Mouse (Mus musculus): ENCODE results near the gene Ciao2b. TPM values are rescaled to one million over a fixed set of nuclear protein-coding genes. Genes with fewer than 3 reads are reported as not detected.
A peak's percentile ranks its signal among the peaks of the same experiment; 100 is the strongest.

The Ciao2b gene
- total RNA-seq, 1 experiment from 2014 or later: 24.9 TPM

DNA sequence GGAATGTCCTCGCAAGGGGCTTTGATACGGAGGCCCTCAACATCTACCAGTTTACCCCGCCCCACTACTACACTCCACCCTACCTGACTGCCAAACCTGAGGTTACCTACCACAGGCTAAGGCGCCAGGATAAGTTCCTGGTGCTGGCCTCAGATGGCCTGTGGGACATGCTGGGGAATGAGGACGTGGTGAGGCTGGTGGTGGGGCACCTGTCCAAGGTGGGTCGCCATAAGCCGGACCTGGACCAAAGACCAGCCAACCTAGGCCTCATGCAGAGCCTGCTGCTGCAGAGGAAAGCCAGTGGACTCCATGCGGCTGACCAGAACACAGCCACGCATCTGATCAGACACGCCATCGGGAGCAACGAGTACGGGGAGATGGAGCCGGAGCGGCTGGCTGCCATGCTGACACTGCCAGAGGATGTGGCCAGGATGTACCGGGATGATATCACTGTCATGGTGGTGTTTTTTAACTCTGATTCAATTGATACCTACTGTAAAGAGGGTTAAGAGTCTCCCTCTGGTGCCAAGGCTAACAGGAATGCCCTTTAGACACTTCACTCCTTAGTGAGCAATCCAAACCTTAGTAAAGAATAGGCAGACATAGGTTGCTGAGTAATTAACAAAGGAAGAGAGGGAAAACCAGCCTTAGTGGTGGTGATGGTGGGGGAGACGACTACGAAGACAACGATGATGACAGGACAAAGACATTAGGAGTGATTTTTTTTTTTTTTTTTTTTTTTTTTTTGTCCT, 47.0 kb downstream of the Ciao2b start:
- ATAC-seq (replicated peaks in 1 of 2; ENCODE audit: insufficient read depth in 1 of 2, low FRiP score in 2 of 2, low TSS enrichment in 1 of 2, low read depth in 1 of 2, poor library complexity in 2 of 2, severe bottlenecking in 2 of 2): no peak

DNA sequence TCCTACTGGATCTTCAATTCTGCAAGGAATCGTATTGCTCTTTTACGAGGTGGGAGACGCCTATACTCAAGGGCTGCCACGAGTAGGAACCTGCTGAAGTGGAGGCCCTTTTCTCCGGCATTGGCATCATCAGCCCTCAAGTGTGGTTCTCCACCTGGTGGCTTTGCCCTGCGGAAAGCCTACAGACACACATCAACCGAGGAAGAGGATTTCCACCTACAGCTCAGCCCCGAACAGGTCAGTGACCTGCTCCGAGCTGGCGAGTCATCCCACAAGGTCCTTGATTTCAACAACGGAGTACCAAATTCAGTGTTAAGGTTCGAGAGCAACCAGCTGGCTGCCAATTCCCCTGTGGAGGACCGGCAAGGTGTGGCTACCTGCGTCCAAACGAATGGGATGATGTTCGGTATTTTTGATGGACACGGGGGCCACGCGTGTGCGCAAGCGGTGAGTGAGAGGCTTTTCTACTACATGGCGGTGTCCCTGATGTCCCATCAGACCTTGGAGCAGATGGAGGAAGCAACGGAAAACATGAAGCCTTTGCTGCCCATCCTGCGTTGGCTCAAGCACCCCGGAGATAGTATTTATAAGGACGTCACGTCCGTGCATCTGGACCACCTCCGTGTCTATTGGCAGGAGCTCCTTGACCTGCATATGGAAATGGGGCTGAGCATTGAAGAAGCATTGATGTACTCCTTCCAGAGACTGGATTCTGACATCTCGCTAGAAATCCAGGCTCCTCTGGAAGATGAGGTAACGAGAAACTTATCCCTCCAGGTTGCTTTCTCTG, 48.0 kb downstream of the Ciao2b start:
- no peak for ATAC-seq (replicated peaks in 1 of 2; ENCODE audit: insufficient read depth in 1 of 2, low FRiP score in 2 of 2, low TSS enrichment in 1 of 2, low read depth in 1 of 2, poor library complexity in 2 of 2, severe bottlenecking in 2 of 2)

- no peak for ATAC-seq (replicated peaks in 1 of 2; ENCODE audit: insufficient read depth in 1 of 2, low FRiP score in 2 of 2, low TSS enrichment in 1 of 2, low read depth in 1 of 2, poor library complexity in 2 of 2, severe bottlenecking in 2 of 2)
Observed at GRCm38 (mm10) chr8:104592566-104592965, 49.2 kb downstream of the Ciao2b start.

DNA sequence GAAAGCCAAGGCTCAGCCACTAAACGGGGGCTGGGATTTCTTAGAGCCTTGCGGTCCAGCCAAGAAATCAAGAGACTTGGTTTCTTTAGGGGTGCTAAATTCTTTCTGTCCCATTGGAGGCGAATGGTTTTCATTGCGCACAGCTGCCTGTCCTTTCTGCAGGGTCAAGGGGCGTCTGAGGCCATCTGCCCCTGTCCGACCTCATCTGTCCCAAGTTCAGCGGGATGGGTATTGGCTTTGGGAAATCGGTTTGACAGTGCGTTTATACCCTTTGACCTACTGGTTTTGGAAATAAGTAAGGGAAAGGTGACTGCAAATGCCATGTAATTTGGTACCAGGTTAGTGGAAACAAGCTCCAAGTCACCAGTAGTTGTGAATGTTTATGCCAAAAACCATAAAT, 49.9 kb downstream of the Ciao2b start:
- ATAC-seq (replicated peaks in 1 of 2; ENCODE audit: insufficient read depth in 1 of 2, low FRiP score in 2 of 2, low TSS enrichment in 1 of 2, low read depth in 1 of 2, poor library complexity in 2 of 2, severe bottlenecking in 2 of 2): no peak

- peak; percentile 95 to 96 for ATAC-seq (replicated peaks in 1 of 2; ENCODE audit: insufficient read depth in 1 of 2, low FRiP score in 2 of 2, low TSS enrichment in 1 of 2, low read depth in 1 of 2, poor library complexity in 2 of 2, severe bottlenecking in 2 of 2)
Observed at GRCm38 (mm10) chr8:104591133-104591834, 50.5 kb downstream of the Ciao2b start, which contains the start of gene Pdp2. TSS of gene Pdp2 (plus strand) at chr8:104591451.

DNA sequence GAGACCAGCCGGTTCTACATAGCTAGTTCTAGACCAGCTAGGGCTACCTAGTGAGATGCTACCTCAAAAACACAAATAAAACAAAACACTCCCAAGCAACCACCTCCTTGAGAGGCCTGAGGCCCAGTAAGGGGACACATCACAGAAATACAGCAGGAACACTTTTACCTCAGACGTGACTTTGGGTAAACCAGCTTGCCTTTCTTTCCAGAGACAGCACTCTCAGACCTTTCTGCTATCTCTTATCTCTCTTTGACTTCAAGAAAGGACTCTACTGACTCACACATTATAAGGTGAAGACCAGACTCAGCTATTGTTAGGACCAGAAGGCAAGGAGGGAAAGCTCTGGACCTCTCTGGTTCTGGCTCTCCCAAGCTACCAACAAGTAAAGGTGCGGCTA, 51.5 kb downstream of the Ciao2b start:
- ATAC-seq (replicated peaks in 1 of 2; ENCODE audit: insufficient read depth in 1 of 2, low FRiP score in 2 of 2, low TSS enrichment in 1 of 2, low read depth in 1 of 2, poor library complexity in 2 of 2, severe bottlenecking in 2 of 2): no peak

Other genes with a start within 250 kb of the Ciao2b start
- 3.7 and 4.4 TPM in 2 replicates for gene Cmtm4, start 246.2 kb downstream of the Ciao2b start, total RNA-seq (2017)
- gene Dync1li2, start 198.9 kb downstream of the Ciao2b start, total RNA-seq (2017): 74.0 and 74.4 TPM in 2 replicates
- not detected in 2 replicates for gene Terb1, start 132.1 kb downstream of the Ciao2b start, total RNA-seq (2017)
- 72.7 and 118 TPM in 2 replicates for gene Nae1, start 107.3 kb downstream of the Ciao2b start, total RNA-seq (2017)
- gene Car7, start 107.3 kb downstream of the Ciao2b start, total RNA-seq (2017): 0.79 and 1.4 TPM in 2 replicates
- 13.0 and 13.9 TPM in 2 replicates for gene Pdp2, start 50.5 kb downstream of the Ciao2b start, total RNA-seq (2017)
- gene Cdh16, start 17.6 kb downstream of the Ciao2b start, total RNA-seq (2017): not detected in 2 replicates
- 15.0 and 16.3 TPM in 2 replicates for gene Rrad, start 10.6 kb downstream of the Ciao2b start, total RNA-seq (2017)
- gene Ces2a, start 92.0 kb upstream of the Ciao2b start, total RNA-seq (2017): not detected in 2 replicates
- not detected in 2 replicates for gene Ces2b, start 189.6 kb upstream of the Ciao2b start, total RNA-seq (2017)
- gene Ces2c, start 205.1 kb upstream of the Ciao2b start, total RNA-seq (2017): 0.89 TPM in 1 of 2 replicates, not detected in the other